Mouse (Mus musculus) kidney, adult 2 months (tissue): ENCODE measurements around the gene Plod2. TPM values are rescaled to one million over a fixed set of nuclear protein-coding genes. Genes with fewer than 3 reads are reported as not detected.

Source experiments
- DNase-seq: peaks from one replicate; pipeline ENCODE4 v3.0.0; 2021
- H3K27ac ChIP-seq: fragments of 200-500 bp; 2 replicates; pipeline ENCODE4 v1.5.1; 2012; ENCODE audit warnings: low read depth, low read length, control low read depth, inconsistent platforms; ENCODE audit not compliant: insufficient read depth
- H3K27me3 ChIP-seq: fragments of 200-500 bp; replicated peaks from 2 replicates; pipeline ENCODE4 v1.6.1; 2012; ENCODE audit warnings: mild to moderate bottlenecking, moderate library complexity, low read length, inconsistent platforms; ENCODE audit not compliant: control insufficient read depth, insufficient read depth
- H3K36me3 ChIP-seq: fragments of 200-500 bp; 2 replicates; pipeline ENCODE4 v1.6.1; 2012; ENCODE audit warnings: mild to moderate bottlenecking, moderate library complexity, low read length, inconsistent platforms; ENCODE audit not compliant: control insufficient read depth, insufficient read depth
- H3K4me1 ChIP-seq: fragments of 200-500 bp; 2 replicates; pipeline ENCODE4 v1.6.1; 2011; ENCODE audit warnings: low read length; ENCODE audit not compliant: control insufficient read depth, insufficient read depth
- H3K4me3 ChIP-seq: fragments of 200-500 bp; 2 replicates; pipeline ENCODE4 v1.5.1; 2011; ENCODE audit warnings: mild to moderate bottlenecking, low read depth, low read length, control low read depth; ENCODE audit not compliant: insufficient read depth
- CTCF ChIP-seq: fragments of 200-500 bp; conservative IDR thresholded peaks from 2 replicates; pipeline ENCODE4 v1.5.1; 2011; ENCODE audit warnings: low read depth, mild to moderate bottlenecking, control low read depth, low read length, moderate library complexity, mixed read lengths; ENCODE audit not compliant: insufficient read depth, insufficient read length
- POLR2A ChIP-seq: fragments of 200-500 bp; IDR thresholded peaks from one replicate; pipeline ENCODE4 v1.6.1; 2011; ENCODE audit warnings: low read depth, low read length, control low read depth
- WGBS: fragments of 180-500 bp; shearing (Covaris S2); methylation state at CpG from one replicate; pipeline ENCODE4 v1.1.7; 2018; 5-methylcytosine and 5-hydroxymethylcytosine counted together
- polyA plus RNA-seq: library from polyadenylated mRNA; depleted of rRNA; stranded (reverse); fragments of >200 nt; gene quantifications from 2 replicates; pipeline ENCODE4 v1.2.3, GENCODE M21; 2012

Gene Plod2
- polyA plus RNA-seq, 1 experiment, result 11.3 TPM

DNA sequence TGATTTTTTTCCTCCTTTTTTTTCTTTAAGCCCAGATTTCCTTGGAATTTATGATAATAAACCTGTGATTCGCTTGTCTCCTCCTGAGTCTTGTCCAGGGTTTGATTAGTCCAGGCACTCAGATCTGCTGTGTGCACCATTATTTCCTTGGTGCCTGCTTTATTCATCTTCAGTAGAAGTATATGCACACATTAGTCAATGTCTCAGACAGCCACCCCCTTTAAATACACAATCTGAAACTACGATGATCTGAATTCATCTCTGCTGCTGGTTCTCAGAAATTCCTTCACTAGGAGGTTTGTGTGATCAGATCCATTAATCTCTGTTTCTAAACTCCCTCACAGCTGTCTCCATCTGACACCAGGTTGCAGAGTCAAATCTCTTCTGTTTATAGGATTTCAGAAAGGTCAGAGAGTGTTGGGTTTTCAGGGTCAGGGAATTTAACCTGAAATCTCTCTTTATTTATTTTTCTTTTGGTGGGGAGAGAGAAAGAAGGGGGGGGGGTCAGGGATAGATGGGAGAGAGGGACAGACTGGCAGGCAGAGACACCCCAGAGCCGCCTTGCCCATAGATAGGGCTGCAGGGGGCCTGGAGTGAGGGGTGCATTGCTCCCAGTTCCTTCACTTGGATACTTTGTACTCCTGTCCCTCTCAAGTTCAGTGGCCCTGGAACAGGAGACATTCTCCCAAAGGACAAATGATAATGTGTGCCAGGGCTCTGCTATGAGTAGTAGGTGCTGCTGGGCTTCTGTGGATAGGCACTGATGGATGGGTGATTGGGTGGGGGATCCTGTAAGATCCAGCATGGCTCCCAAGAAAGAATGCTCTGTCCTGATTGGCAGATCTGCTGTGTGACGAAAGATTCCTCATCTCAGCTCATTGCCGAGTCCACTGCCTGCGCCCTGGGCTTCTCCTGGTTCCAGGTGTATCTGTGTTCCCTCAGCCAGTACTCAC lies 13.3 kb downstream of the Plod2 start:
- TF ChIP-seq POLR2A (no peak), CTCF (no peak)
- WGBS, result 85% methylated on average over 6 of the region's 6 CpGs
- Histone ChIP-seq H3K4me1 (peaks cover 7% of the 10 kb centered on the region; the same call in 1 of the 2 replicates), H3K36me3 (no peaks in the 10 kb centered on the region), H3K27ac (no peak overlapping the region), H3K4me3 (no peak overlapping the region), H3K27me3 (no peaks in the 10 kb centered on the region)
- DNase-seq, result no peak

- TF ChIP-seq POLR2A (no peak), CTCF (no peak)
- no peaks in the 10 kb centered on the region for H3K36me3 ChIP-seq
- no peak overlapping the region for H3K27ac ChIP-seq
- H3K4me3 ChIP-seq, result no peak overlapping the region
- WGBS, result 63% methylated on average over 8 of the region's 8 CpGs
- no peaks in the 10 kb centered on the region for H3K27me3 ChIP-seq
- no peak for DNase-seq
- peaks cover 12% of the 10 kb centered on the region for H3K4me1 ChIP-seq
Measured at GRCm38 (mm10) chr9:92559750-92560149, 17.7 kb downstream of the Plod2 start.

DNA sequence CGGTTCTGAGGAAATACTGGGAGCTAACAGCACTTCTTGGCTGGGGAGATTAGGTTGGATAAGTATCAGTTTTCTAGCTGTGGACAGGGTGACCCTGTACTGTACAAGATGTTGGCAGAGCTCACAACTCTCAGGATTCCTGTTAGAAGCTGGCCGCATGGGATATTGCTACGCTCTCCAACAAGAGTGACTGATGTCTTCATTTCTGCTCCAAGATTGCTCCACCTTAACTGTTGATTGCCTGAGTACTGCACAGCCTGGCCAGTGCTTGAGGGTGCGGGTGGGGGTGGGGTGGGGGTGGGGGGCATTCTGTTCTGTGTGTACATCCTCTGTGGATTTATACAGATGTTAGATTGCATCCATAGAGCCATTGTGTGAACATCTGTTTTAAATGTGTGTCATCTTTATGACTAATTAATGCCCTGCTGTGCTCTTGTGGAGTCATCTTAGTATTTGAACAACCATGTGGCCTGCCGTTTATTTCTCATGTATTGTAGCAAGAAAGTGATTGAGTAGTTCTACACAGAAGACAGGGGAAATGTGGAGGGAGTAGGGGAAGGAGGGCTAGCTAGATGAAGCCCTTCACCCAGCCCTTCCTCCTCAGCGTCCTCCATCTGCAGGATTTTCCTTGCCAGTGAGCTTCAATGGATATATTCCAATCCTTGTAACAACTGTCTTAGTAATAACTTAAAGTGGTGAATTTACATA lies 19.0 kb downstream of the Plod2 start:
- DNase-seq, result no peak
- TF ChIP-seq POLR2A, result no peak
- TF ChIP-seq CTCF, result no peak
- Histone ChIP-seq H3K27ac (no peak overlapping the region), H3K4me3 (no peak overlapping the region), H3K36me3 (no peaks in the 10 kb centered on the region), H3K27me3 (no peaks in the 10 kb centered on the region), H3K4me1 (peaks cover 10% of the 10 kb centered on the region)
- WGBS, result 61% methylated on average over 6 of the region's 6 CpGs

DNA sequence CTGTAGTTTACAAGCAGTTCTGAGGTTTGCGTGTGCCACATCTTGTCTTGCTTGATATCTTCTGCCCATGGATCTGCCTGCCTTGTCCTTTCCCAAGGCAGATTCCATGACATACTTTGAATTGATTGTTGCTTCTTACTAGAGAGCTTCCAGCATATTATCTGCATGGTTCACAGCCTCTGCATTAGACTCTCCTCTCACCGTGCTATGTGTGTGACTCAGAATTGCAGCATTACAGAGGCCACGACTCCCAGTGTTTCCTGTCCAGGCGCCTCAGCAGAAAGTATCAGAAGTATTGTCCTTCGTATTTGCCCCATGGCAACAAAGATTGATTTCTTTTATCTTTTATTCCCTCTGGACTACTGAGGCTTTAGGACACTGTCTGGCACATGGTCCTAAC lies 20.4 kb downstream of the Plod2 start:
- Histone ChIP-seq H3K36me3 (no peaks in the 10 kb centered on the region), H3K4me3 (no peak overlapping the region), H3K4me1 (peaks cover 10% of the 10 kb centered on the region), H3K27ac (0 out of 2 replicates have a peak overlapping the region, but pooled peaks have one; percentile 37), H3K27me3 (no peaks in the 10 kb centered on the region)
- TF ChIP-seq CTCF, result no peak
- TF ChIP-seq POLR2A, result no peak
- no peak for DNase-seq
- 63% methylated on average over 5 of the region's 5 CpGs for WGBS

- peak; percentile 70 for DNase-seq
- H3K4me3 ChIP-seq, result no peak overlapping the region
- TF ChIP-seq CTCF (no peak), POLR2A (no peak)
- H3K27me3 ChIP-seq, result no peaks in the 10 kb centered on the region
- peak overlapping the region; percentile 35; the same call in 1 of the 2 replicates for H3K27ac ChIP-seq
- peaks cover 10% of the 10 kb centered on the region for H3K4me1 ChIP-seq
- 48% methylated on average over 6 of the region's 6 CpGs for WGBS
- H3K36me3 ChIP-seq, result no peaks in the 10 kb centered on the region
Measured at GRCm38 (mm10) chr9:92563306-92563705, 21.3 kb downstream of the Plod2 start.

DNA sequence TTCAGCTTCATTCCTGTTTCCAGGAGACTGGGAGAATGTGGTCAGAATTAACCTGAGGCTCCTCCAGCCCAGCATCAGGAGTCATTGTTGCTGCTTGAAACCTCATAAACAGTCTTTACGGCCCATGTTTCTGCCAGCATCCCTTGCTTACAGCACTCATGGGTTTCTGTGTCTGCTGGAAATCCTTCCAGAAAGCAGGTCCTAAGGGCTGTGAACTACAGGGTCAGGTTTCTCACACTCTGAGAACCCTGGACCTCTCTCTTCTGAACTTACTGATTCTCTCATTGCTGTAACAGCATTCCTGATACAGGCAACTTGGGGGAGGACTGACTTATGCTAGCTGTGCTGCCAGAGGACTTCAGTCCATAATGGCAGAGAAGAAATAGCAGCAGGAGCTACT lies 22.4 kb downstream of the Plod2 start:
- no peak overlapping the region for H3K27ac ChIP-seq
- WGBS, result 86% methylated on average over 1 of the region's 1 CpGs
- DNase-seq, result no peak
- peaks cover 10% of the 10 kb centered on the region for H3K4me1 ChIP-seq
- TF ChIP-seq POLR2A, result no peak
- TF ChIP-seq CTCF, result no peak
- H3K36me3 ChIP-seq, result no peaks in the 10 kb centered on the region
- H3K27me3 ChIP-seq, result no peaks in the 10 kb centered on the region
- H3K4me3 ChIP-seq, result no peak overlapping the region

GRCm38 (mm10) chr9:92566234-92566633 lies 24.2 kb downstream of the Plod2 start:
- DNase-seq, result no peak
- 80% methylated on average over 3 of the region's 3 CpGs for WGBS
- TF ChIP-seq POLR2A, result no peak
- TF ChIP-seq CTCF, result no peak

More at GRCm38 (mm10) chr9:92566234-92566633, 24.2 kb downstream of the Plod2 start:
- no peak overlapping the region for H3K4me3 ChIP-seq
- no peaks in the 10 kb centered on the region for H3K27me3 ChIP-seq
- H3K27ac ChIP-seq, result no peak overlapping the region
- H3K36me3 ChIP-seq, result no peaks in the 10 kb centered on the region
- H3K4me1 ChIP-seq, result peaks cover 4% of the 10 kb centered on the region
